Mouse (Mus musculus): ENCODE data around the gene Agfg1. TPM values are rescaled to one million over a fixed set of nuclear protein-coding genes. Genes with fewer than 3 reads are reported as not detected.
A peak's percentile ranks its signal among the peaks of the same experiment; 100 is the strongest.

The Agfg1 gene
- polyA plus RNA-seq, 1 experiment from 2014 or later = 76.7 TPM

GRCm38 (mm10) chr1:82825783-82826182, 13.5 kb upstream of the Agfg1 start:
- peak overlapping the region; percentile 59 for H3K4me2 ChIP-seq
- H3K27me3 ChIP-seq (replicated peaks) = no peaks in the 10 kb centered on the region
- WGBS (ENCODE audit: insufficient replicate concordance) = 65% methylated on average over 7 of the region's 7 CpGs
- H3K4me1 ChIP-seq = peaks cover 86% of the 10 kb centered on the region
- H3K27ac ChIP-seq = peak overlapping the region; percentile 97
- peak; percentile 6 for ATAC-seq
- no peak overlapping the region for H3K4me3 ChIP-seq
- peak overlapping the region; percentile 61 for H3K9ac ChIP-seq
- no peaks in the 10 kb centered on the region for H3K9me3 ChIP-seq (replicated peaks)
- no peaks in the 10 kb centered on the region for H3K36me3 ChIP-seq

- Histone ChIP-seq H3K27me3 (replicated peaks) (no peaks in the 10 kb centered on the region), H3K4me3 (no peak overlapping the region), H3K36me3 (no peaks in the 10 kb centered on the region), H3K9ac (peak overlapping the region; percentile 61), H3K27ac (peak overlapping the region; percentile 97), H3K9me3 (replicated peaks) (no peaks in the 10 kb centered on the region), H3K4me2 (no peak overlapping the region), H3K4me1 (peaks cover 88% of the 10 kb centered on the region)
- no peak for ATAC-seq
- WGBS (ENCODE audit: insufficient replicate concordance) = 56% methylated on average over 5 of the region's 5 CpGs
Observed at GRCm38 (mm10) chr1:82826911-82827310, 12.4 kb upstream of the Agfg1 start.

GRCm38 (mm10) chr1:82830771-82831170, 8.5 kb upstream of the Agfg1 start:
- Histone ChIP-seq H3K4me1 (peaks cover 90% of the 10 kb centered on the region), H3K4me3 (no peak overlapping the region), H3K36me3 (no peaks in the 10 kb centered on the region), H3K4me2 (no peak overlapping the region), H3K27ac (peak overlapping the region; percentile 94), H3K9ac (no peak overlapping the region), H3K27me3 (replicated peaks) (no peaks in the 10 kb centered on the region), H3K9me3 (replicated peaks) (no peaks in the 10 kb centered on the region)
- WGBS (ENCODE audit: insufficient replicate concordance) = 82% methylated on average over 1 of the region's 1 CpGs
- ATAC-seq = no peak

- peak overlapping the region; percentile 55 for H3K9ac ChIP-seq
- no peak overlapping the region; the same call in 1 of the 2 replicates for H3K4me2 ChIP-seq
- peaks cover 90% of the 10 kb centered on the region for H3K4me1 ChIP-seq
- H3K27ac ChIP-seq = peak overlapping the region; percentile 94
- H3K27me3 ChIP-seq (replicated peaks) = no peaks in the 10 kb centered on the region
- no peak overlapping the region for H3K4me3 ChIP-seq
- no peaks in the 10 kb centered on the region for H3K36me3 ChIP-seq
- 55% methylated on average over 9 of the region's 9 CpGs for WGBS (ENCODE audit: insufficient replicate concordance)
- ATAC-seq = no peak
- H3K9me3 ChIP-seq (replicated peaks) = no peaks in the 10 kb centered on the region
Observed at GRCm38 (mm10) chr1:82831547-82832240, 7.6 kb upstream of the Agfg1 start.

- 72% methylated on average over 11 of the region's 11 CpGs for WGBS (ENCODE audit: insufficient replicate concordance)
- no peaks in the 10 kb centered on the region for H3K36me3 ChIP-seq
- ATAC-seq = no peak
- H3K4me1 ChIP-seq = peaks cover 91% of the 10 kb centered on the region
- H3K27ac ChIP-seq = peak overlapping the region; percentile 94
- no peaks in the 10 kb centered on the region for H3K9me3 ChIP-seq (replicated peaks)
- H3K4me3 ChIP-seq = no peak overlapping the region
- H3K27me3 ChIP-seq (replicated peaks) = no peaks in the 10 kb centered on the region
- peak overlapping the region; percentile 55 for H3K9ac ChIP-seq
- peak overlapping the region; percentile 30 for H3K4me2 ChIP-seq
Observed at GRCm38 (mm10) chr1:82832495-82833021, 6.7 kb upstream of the Agfg1 start.

- Histone ChIP-seq H3K4me1 (peaks cover 91% of the 10 kb centered on the region), H3K9ac (peak overlapping the region; percentile 99; the same call in 1 of the 2 replicates), H3K9me3 (replicated peaks) (no peaks in the 10 kb centered on the region), H3K27ac (peak overlapping the region; percentile 94), H3K4me2 (no peak overlapping the region), H3K36me3 (no peaks in the 10 kb centered on the region), H3K27me3 (replicated peaks) (no peaks in the 10 kb centered on the region), H3K4me3 (no peak overlapping the region)
- 88% methylated on average over 2 of the region's 2 CpGs for WGBS (ENCODE audit: insufficient replicate concordance)
- ATAC-seq = no peak
Observed at GRCm38 (mm10) chr1:82833501-82833900, 5.8 kb upstream of the Agfg1 start.

GRCm38 (mm10) chr1:82834572-82834971, 4.7 kb upstream of the Agfg1 start:
- 9% methylated on average over 8 of the region's 8 CpGs for WGBS (ENCODE audit: insufficient replicate concordance)
- no peaks in the 10 kb centered on the region for H3K36me3 ChIP-seq
- no peaks in the 10 kb centered on the region for H3K27me3 ChIP-seq (replicated peaks)
- ATAC-seq = peak; percentile 85
- H3K4me2 ChIP-seq = peak overlapping the region; percentile 63
- H3K27ac ChIP-seq = peak overlapping the region; percentile 94
- peaks cover 87% of the 10 kb centered on the region for H3K4me1 ChIP-seq
- no peak overlapping the region for H3K4me3 ChIP-seq
- no peaks in the 10 kb centered on the region for H3K9me3 ChIP-seq (replicated peaks)
- peak overlapping the region; percentile 99 for H3K9ac ChIP-seq

GRCm38 (mm10) chr1:82836342-82837217, 2.7 kb upstream of the Agfg1 start:
- Histone ChIP-seq H3K4me3 (peak overlapping the region; percentile 34), H3K27ac (peak overlapping the region; percentile 94)

GRCm38 (mm10) chr1:82837579-82837978, 1.7 kb upstream of the Agfg1 start:
- ATAC-seq = no peak
- peaks cover 90% of the 10 kb centered on the region for H3K4me1 ChIP-seq
- WGBS (ENCODE audit: insufficient replicate concordance) = 60% methylated on average over 6 of the region's 6 CpGs
- peaks cover 12% of the 10 kb centered on the region for H3K36me3 ChIP-seq
- peak overlapping the region; percentile 94 for H3K27ac ChIP-seq
- no peaks in the 10 kb centered on the region for H3K27me3 ChIP-seq (replicated peaks)
- no peak overlapping the region for H3K4me3 ChIP-seq
- H3K9ac ChIP-seq = peak overlapping the region; percentile 99
- no peaks in the 10 kb centered on the region for H3K9me3 ChIP-seq (replicated peaks)
- peak overlapping the region; percentile 63 for H3K4me2 ChIP-seq

More at GRCm38 (mm10) chr1:82836342-82837217, 2.7 kb upstream of the Agfg1 start:
- H3K36me3 ChIP-seq = peaks cover 2% of the 10 kb centered on the region; the same call in 1 of the 2 replicates
- H3K9ac ChIP-seq = peak overlapping the region; percentile 99
- no peaks in the 10 kb centered on the region for H3K27me3 ChIP-seq (replicated peaks)
- H3K4me2 ChIP-seq = peak overlapping the region; percentile 63
- H3K4me1 ChIP-seq = peaks cover 90% of the 10 kb centered on the region
- no peaks in the 10 kb centered on the region for H3K9me3 ChIP-seq (replicated peaks)
- ATAC-seq = peak; percentile 73
- WGBS (ENCODE audit: insufficient replicate concordance) = 35% methylated on average over 13 of the region's 13 CpGs

- Histone ChIP-seq H3K4me3 (peak overlapping the region; percentile 98), H3K27me3 (replicated peaks) (no peaks in the 10 kb centered on the region), H3K4me1 (peaks cover 88% of the 10 kb centered on the region), H3K4me2 (peak overlapping the region; percentile 78), H3K9me3 (replicated peaks) (no peaks in the 10 kb centered on the region), H3K9ac (peak overlapping the region; percentile 99), H3K27ac (peak overlapping the region; percentile 94), H3K36me3 (peaks cover 22% of the 10 kb centered on the region)
- no peak for ATAC-seq
- 29% methylated on average over 18 of the region's 18 CpGs for WGBS (ENCODE audit: insufficient replicate concordance)
Observed at GRCm38 (mm10) chr1:82838469-82839295, 601 bp upstream of the Agfg1 start.

Measured in liver, embryonic 12.5 days (tissue).